Comparison of ENCODE assay signal across 28 mouse cellular contexts in genomic region chr3:141914588-141914987, GRCm38 (mm10).
"Had no signal": no experiment of that assay in that cellular context is flagged by ENCODE, and none has a peak within 500 bp of the region (broad histone marks: within the 10 kb centered on the region; RNA-seq: fewer than 3 reads in every experiment).

No protein-coding gene starts in this region.

- H3K4me1 ChIP-seq: embryonic facial prominence, embryonic 15.5 days; forebrain, embryonic 15.5 days had no signal

- H3K4me2 ChIP-seq: embryonic facial prominence, embryonic 12.5 days; embryonic facial prominence, embryonic 13.5 days; embryonic facial prominence, embryonic 15.5 days; forebrain, embryonic 12.5 days; forebrain, embryonic 13.5 days; forebrain, embryonic 15.5 days had no signal

- H3K36me3 ChIP-seq: embryonic facial prominence, embryonic 10.5 days; embryonic facial prominence, embryonic 12.5 days; embryonic facial prominence, embryonic 13.5 days; embryonic facial prominence, embryonic 15.5 days; forebrain, embryonic 10.5 days; forebrain, embryonic 12.5 days; forebrain, embryonic 15.5 days had no signal

- DNase-seq: cerebellum, adult 18-20 months; cerebellum, adult 2 months; cerebellum, adult 8-10 months; cerebellum, adult 9-10 months; cerebellum, adult 9-11 months; cerebellum, postnatal 10 days; cerebellum, postnatal 14 days; cerebellum, postnatal 25 days; cerebellum, postnatal 36 days; embryo, embryonic 11 days; forebrain, postnatal 0 days; gastrocnemius, adult 2 months; gastrocnemius, postnatal 10 days; gastrocnemius, postnatal 14 days; gastrocnemius, postnatal 25 days; gastrocnemius, postnatal 36 days; heart, adult 11 months had no signal

- H3K27me3 ChIP-seq: forebrain, embryonic 12.5 days; forebrain, embryonic 13.5 days; forebrain, embryonic 15.5 days had no signal

- ATAC-seq: forebrain, embryonic 13.5 days; forebrain, embryonic 14.5 days; forebrain, embryonic 15.5 days; forebrain, embryonic 16.5 days; forebrain, postnatal 0 days had no signal

- H3K27ac ChIP-seq: embryonic facial prominence, embryonic 10.5 days; embryonic facial prominence, embryonic 12.5 days; embryonic facial prominence, embryonic 13.5 days; embryonic facial prominence, embryonic 15.5 days; forebrain, embryonic 10.5 days; forebrain, embryonic 12.5 days; forebrain, embryonic 13.5 days; forebrain, embryonic 15.5 days; gastrocnemius, adult 2 months had no signal

- H3K9me3 ChIP-seq: embryonic facial prominence, embryonic 10.5 days; embryonic facial prominence, embryonic 12.5 days; embryonic facial prominence, embryonic 13.5 days; embryonic facial prominence, embryonic 15.5 days; forebrain, embryonic 10.5 days; forebrain, embryonic 12.5 days; forebrain, embryonic 13.5 days; forebrain, embryonic 15.5 days had no signal

- H3K9ac ChIP-seq: embryonic facial prominence, embryonic 12.5 days; embryonic facial prominence, embryonic 13.5 days; embryonic facial prominence, embryonic 15.5 days; forebrain, embryonic 12.5 days; forebrain, embryonic 13.5 days; forebrain, embryonic 15.5 days; forebrain, postnatal 0 days had no signal

- H3K4me3 ChIP-seq: embryonic facial prominence, embryonic 10.5 days; embryonic facial prominence, embryonic 12.5 days; embryonic facial prominence, embryonic 13.5 days; embryonic facial prominence, embryonic 15.5 days; erythroblast, embryonic 14.5 days; forebrain, embryonic 10.5 days; forebrain, embryonic 12.5 days; forebrain, embryonic 13.5 days; forebrain, embryonic 15.5 days; gastrocnemius, adult 2 months had no signal
